Mouse (Mus musculus) intestine, embryonic 14.5 days (tissue): ENCODE measurements around the gene Vmac. TPM values are rescaled to one million over a fixed set of nuclear protein-coding genes. Genes with fewer than 3 reads are reported as not detected.

ENCODE experiments used
- ATAC-seq: fragments of 200-750 bp; cut with Nextera tagmentation; replicated peaks from 2 replicates; pipeline ENCODE4 v1.8.0; 2017; ENCODE audit warnings: low read depth, moderate number of reproducible peaks, moderate TSS enrichment, moderate library complexity; ENCODE audit not compliant: low FRiP score, low TSS enrichment
- DNase-seq: peaks from one replicate; pipeline ENCODE4 v3.0.0-alpha.2; 2018; ENCODE audit warnings: low spot score
- H3K27ac ChIP-seq: fragments of 300-500 bp; sonication (generic); 2 replicates; pipeline ENCODE4 v1.5.1; 2014; ENCODE audit warnings: low read depth, mild to moderate bottlenecking, control low read depth
- H3K27me3 ChIP-seq: fragments of 300-500 bp; sonication (generic); replicated peaks from 2 replicates; pipeline ENCODE4 v1.6.1; 2014; ENCODE audit warnings: low read length, control low read depth; ENCODE audit not compliant: control insufficient read depth, insufficient read depth
- H3K36me3 ChIP-seq: fragments of 300-500 bp; sonication (generic); 2 replicates; pipeline ENCODE4 v1.6.1; 2014; ENCODE audit warnings: low read length, control low read depth; ENCODE audit not compliant: control insufficient read depth, insufficient read depth
- H3K4me1 ChIP-seq: fragments of 300-500 bp; sonication (generic); replicated peaks from 2 replicates; pipeline ENCODE4 v1.6.1; 2014; ENCODE audit warnings: low read length, control low read depth, mixed read lengths; ENCODE audit not compliant: control insufficient read depth, insufficient read depth
- H3K4me2 ChIP-seq: fragments of 300-500 bp; sonication (generic); 2 replicates; pipeline ENCODE4 v1.6.1; 2014; ENCODE audit warnings: low read length
- H3K4me3 ChIP-seq: fragments of 300-500 bp; sonication (generic); 2 replicates; pipeline ENCODE4 v1.5.1; 2014; ENCODE audit warnings: low read depth, low read length, control low read depth, mixed read lengths
- H3K9ac ChIP-seq: fragments of 300-500 bp; sonication (generic); 2 replicates; pipeline ENCODE4 v1.6.1; 2014; ENCODE audit warnings: mild to moderate bottlenecking, low read length
- H3K9me3 ChIP-seq: fragments of 300-500 bp; sonication (generic); 2 replicates; pipeline ENCODE4 v1.6.1; 2016; ENCODE audit warnings: low read length, control low read depth; ENCODE audit not compliant: control insufficient read depth
- WGBS: fragments of 180-500 bp; shearing (Covaris S2); extraction: QIAGEN DNeasy Blood & Tissue Kit; methylation state at CpG from one replicate; pipeline ENCODE4 v1.1.7; 2014; 5-methylcytosine and 5-hydroxymethylcytosine counted together
- polyA plus RNA-seq: library from polyadenylated mRNA; unstranded; fragments of >200 nt; fragmentation: Nextera tagmentation; extraction: Ambion mirVana; gene quantifications from 2 replicates; pipeline ENCODE4 v1.2.1, GENCODE M21; 2014

Gene Vmac
- polyA plus RNA-seq, 1 experiment from 2014 or later: 21.3 TPM

- H3K4me1 ChIP-seq: peaks cover 12% of the 10 kb centered on the region; the same call in 1 of the 2 replicates
- H3K9me3 ChIP-seq: no peaks in the 10 kb centered on the region
- H3K4me2 ChIP-seq: peak overlapping the region; percentile 58
- no peak overlapping the region for H3K27ac ChIP-seq
- no peaks in the 10 kb centered on the region for H3K36me3 ChIP-seq
- peak overlapping the region; percentile 23 for H3K4me3 ChIP-seq
- H3K27me3 ChIP-seq: no peaks in the 10 kb centered on the region; the same call in 1 of the 2 replicates
- 4% methylated on average over 31 of the region's 31 CpGs for WGBS
- H3K9ac ChIP-seq: no peak overlapping the region
- DNase-seq: peak; percentile 96
- 0 out of 2 replicates have a peak, but pooled peaks have one; percentile 22 for ATAC-seq
Observed at GRCm38 (mm10) chr17:56668384-56669144, 49.3 kb downstream of the Vmac start.

GRCm38 (mm10) chr17:56667591-56667990, 50.2 kb downstream of the Vmac start:
- 73% methylated on average over 3 of the region's 3 CpGs for WGBS
- Histone ChIP-seq H3K4me1 (peaks cover 12% of the 10 kb centered on the region; the same call in 1 of the 2 replicates), H3K36me3 (no peaks in the 10 kb centered on the region), H3K4me3 (no peak overlapping the region), H3K4me2 (no peak overlapping the region), H3K27ac (no peak overlapping the region), H3K9me3 (no peaks in the 10 kb centered on the region), H3K27me3 (no peaks in the 10 kb centered on the region; the same call in 1 of the 2 replicates), H3K9ac (no peak overlapping the region)
- DNase-seq: no peak
- ATAC-seq: no peak

- no peak overlapping the region for H3K4me3 ChIP-seq
- H3K27ac ChIP-seq: no peak overlapping the region
- H3K9ac ChIP-seq: no peak overlapping the region
- H3K4me1 ChIP-seq: peaks cover 12% of the 10 kb centered on the region; the same call in 1 of the 2 replicates
- no peaks in the 10 kb centered on the region for H3K36me3 ChIP-seq
- ATAC-seq (no peak), DNase-seq (no peak)
- H3K4me2 ChIP-seq: no peak overlapping the region
- H3K27me3 ChIP-seq: no peaks in the 10 kb centered on the region; the same call in 1 of the 2 replicates
- no peaks in the 10 kb centered on the region for H3K9me3 ChIP-seq
- 90% methylated on average over 4 of the region's 4 CpGs for WGBS
Observed at GRCm38 (mm10) chr17:56666384-56666783, 51.4 kb downstream of the Vmac start.

GRCm38 (mm10) chr17:56664333-56664732, 53.5 kb downstream of the Vmac start:
- 0 out of 2 replicates have a peak overlapping the region, but pooled peaks have one; percentile 22 for H3K9ac ChIP-seq
- no peaks in the 10 kb centered on the region; the same call in 1 of the 2 replicates for H3K27me3 ChIP-seq
- peaks cover 12% of the 10 kb centered on the region; the same call in 1 of the 2 replicates for H3K4me1 ChIP-seq
- no peak overlapping the region; the same call in 1 of the 2 replicates for H3K27ac ChIP-seq
- 6% methylated on average over 10 of the region's 10 CpGs for WGBS
- ATAC-seq (peak; percentile 71), DNase-seq (peak; percentile 74)
- peak overlapping the region; percentile 42 for H3K4me2 ChIP-seq
- H3K36me3 ChIP-seq: no peaks in the 10 kb centered on the region
- H3K9me3 ChIP-seq: no peaks in the 10 kb centered on the region
- 0 out of 2 replicates have a peak overlapping the region, but pooled peaks have one; percentile 8 for H3K4me3 ChIP-seq

Other genes with a start within 250 kb of the Vmac start
- 94.4 and 99.6 TPM in 2 replicates for gene Ptprs, start 241.5 kb downstream of the Vmac start, polyA plus RNA-seq
- not detected in 2 replicates for gene Znrf4, start 205.6 kb downstream of the Vmac start, polyA plus RNA-seq
- 2.2 and 2.8 TPM in 2 replicates for gene Gm20219, start 163.6 kb downstream of the Vmac start, polyA plus RNA-seq
- gene Safb2, start 133.4 kb downstream of the Vmac start, polyA plus RNA-seq: 57.1 and 59.9 TPM in 2 replicates
- gene Safb, start 133.2 kb downstream of the Vmac start, polyA plus RNA-seq: 73.3 and 81.8 TPM in 2 replicates
- 273 and 284 TPM in 2 replicates for gene 2410015M20Rik, start 108.3 kb downstream of the Vmac start, polyA plus RNA-seq
- gene Rpl36, start 104.6 kb downstream of the Vmac start, polyA plus RNA-seq: 2,427 and 2,673 TPM in 2 replicates
- 64.5 and 71.2 TPM in 2 replicates for gene Lonp1, start 91.1 kb downstream of the Vmac start, polyA plus RNA-seq
- gene Catsperd, start 89.9 kb downstream of the Vmac start, polyA plus RNA-seq: 0.93 and 1.1 TPM in 2 replicates
- 89.6 and 96.7 TPM in 2 replicates for gene Ranbp3, start 44.7 kb downstream of the Vmac start, polyA plus RNA-seq
- 494 and 522 TPM in 2 replicates for gene Ndufa11, start 255 bp downstream of the Vmac start, polyA plus RNA-seq
- 13.5 and 15.6 TPM in 2 replicates for gene Nrtn, start 39.5 kb upstream of the Vmac start, polyA plus RNA-seq
- gene Dus3l, start 46.7 kb upstream of the Vmac start, polyA plus RNA-seq: 45.6 and 47.4 TPM in 2 replicates
- 1.7 and 2.3 TPM in 2 replicates for gene Prr22, start 52.2 kb upstream of the Vmac start, polyA plus RNA-seq
- 4.5 and 4.9 TPM in 2 replicates for gene Rfx2, start 113.0 kb upstream of the Vmac start, polyA plus RNA-seq
- gene Acsbg2, start 156.4 kb upstream of the Vmac start, polyA plus RNA-seq: not detected in 2 replicates
- gene 1700061G19Rik, start 157.5 kb upstream of the Vmac start, polyA plus RNA-seq: 0.12 and 0.34 TPM in 2 replicates
- gene Mllt1, start 217.4 kb upstream of the Vmac start, polyA plus RNA-seq: 26.7 and 30.4 TPM in 2 replicates